Mouse (Mus musculus) limb, embryonic 14.5 days (tissue): ENCODE measurements at regions not wholly inside any gene's neighbourhood (a gene's known extent, or its start where the extent isn't known, plus 50 kb on each side); places are given as distances from the start of the nearest gene placed in this dataset.
A peak's percentile ranks its signal among the peaks of the same experiment; 100 is the strongest.

Source experiments
- ATAC-seq: fragments of 200-750 bp; cut with Nextera tagmentation; 2 replicates; pipeline ENCODE4 v1.8.0; 2017; ENCODE audit warnings: low read depth, moderate number of reproducible peaks, moderate TSS enrichment; ENCODE audit not compliant: low FRiP score
- DNase-seq: peaks from one replicate; pipeline ENCODE4 v3.0.0-alpha.2; 2015; ENCODE audit warnings: low spot score
- H3K27ac ChIP-seq: fragments of 300-500 bp; sonication (generic); replicated peaks from 2 replicates; pipeline ENCODE4 v1.5.1; 2014; ENCODE audit warnings: low read depth, mild to moderate bottlenecking, low read length, moderate library complexity, mixed read lengths
- H3K27me3 ChIP-seq: fragments of 300-500 bp; sonication (generic); 2 replicates; pipeline ENCODE4 v1.6.1; 2014; ENCODE audit warnings: low read length, mixed read lengths; ENCODE audit not compliant: control insufficient read depth, insufficient read depth
- H3K36me3 ChIP-seq: fragments of 300-500 bp; sonication (generic); 2 replicates; pipeline ENCODE4 v1.6.1; 2014; ENCODE audit warnings: mild to moderate bottlenecking, low read length, moderate library complexity, mixed read lengths; ENCODE audit not compliant: control insufficient read depth, insufficient read depth
- H3K4me1 ChIP-seq: fragments of 300-500 bp; sonication (generic); 2 replicates; pipeline ENCODE4 v1.6.1; 2014; ENCODE audit warnings: antibody characterized with exemption, low read length, mixed read lengths; ENCODE audit not compliant: control insufficient read depth, insufficient read depth
- H3K4me2 ChIP-seq: fragments of 300-500 bp; sonication (generic); replicated peaks from 2 replicates; pipeline ENCODE4 v1.6.1; 2014; ENCODE audit warnings: low read depth, mild to moderate bottlenecking, low read length, moderate library complexity; ENCODE audit not compliant: severe bottlenecking
- H3K4me3 ChIP-seq: fragments of 300-500 bp; sonication (generic); replicated peaks from 2 replicates; pipeline ENCODE4 v1.5.1; 2014; ENCODE audit warnings: low read length
- H3K9ac ChIP-seq: fragments of 300-500 bp; sonication (generic); 2 replicates; pipeline ENCODE4 v1.6.1; 2014; ENCODE audit warnings: mild to moderate bottlenecking, low read depth, low read length, moderate library complexity; ENCODE audit not compliant: severe bottlenecking
- H3K9me3 ChIP-seq: fragments of 300-500 bp; sonication (generic); 2 replicates; pipeline ENCODE4 v1.6.1; 2016; ENCODE audit warnings: low read length; ENCODE audit not compliant: control insufficient read depth
- POLR2A ChIP-seq: fragments of 200-500 bp; IDR thresholded peaks from 2 replicates; pipeline ENCODE4 v1.8.0; 2012; ENCODE audit warnings: inconsistent platforms, mild to moderate bottlenecking, moderate library complexity, borderline replicate concordance; ENCODE audit not compliant: insufficient read depth, insufficient read length; ENCODE audit errors: extremely low read depth
- WGBS: fragments of 180-500 bp; shearing (Covaris S2); extraction: QIAGEN DNeasy Blood & Tissue Kit; methylation state at CpG from one replicate; pipeline ENCODE4 v1.1.7; 2014; 5-methylcytosine and 5-hydroxymethylcytosine counted together

GRCm38 (mm10) chr13:35380224-35381009 is 279.2 kb upstream of the Cdyl start:
- no peak overlapping the region for H3K9ac ChIP-seq
- ATAC-seq (no peak), DNase-seq (no peak)
- no peak for TF ChIP-seq POLR2A
- peaks cover 4% of the 10 kb centered on the region; the same call in 1 of the 2 replicates for H3K4me1 ChIP-seq
- no peak overlapping the region for H3K4me2 ChIP-seq
- H3K9me3 ChIP-seq = no peaks in the 10 kb centered on the region
- H3K36me3 ChIP-seq = no peaks in the 10 kb centered on the region
- H3K4me3 ChIP-seq = no peak overlapping the region
- no peaks in the 10 kb centered on the region for H3K27me3 ChIP-seq
- no peak overlapping the region for H3K27ac ChIP-seq
- WGBS = 42% methylated on average over 3 of the region's 3 CpGs

GRCm38 (mm10) chr13:35381641-35382040 is 278.0 kb upstream of the Cdyl start:
- TF ChIP-seq POLR2A = no peak
- DNase-seq (no peak), ATAC-seq (no peak)
- 86% methylated on average over 2 of the region's 2 CpGs for WGBS
- no peaks in the 10 kb centered on the region for H3K27me3 ChIP-seq
- H3K9ac ChIP-seq = no peak overlapping the region
- peaks cover 4% of the 10 kb centered on the region; the same call in 1 of the 2 replicates for H3K4me1 ChIP-seq
- H3K9me3 ChIP-seq = no peaks in the 10 kb centered on the region
- no peaks in the 10 kb centered on the region for H3K36me3 ChIP-seq
- H3K27ac ChIP-seq = no peak overlapping the region
- no peak overlapping the region for H3K4me2 ChIP-seq
- H3K4me3 ChIP-seq = no peak overlapping the region

DNA sequence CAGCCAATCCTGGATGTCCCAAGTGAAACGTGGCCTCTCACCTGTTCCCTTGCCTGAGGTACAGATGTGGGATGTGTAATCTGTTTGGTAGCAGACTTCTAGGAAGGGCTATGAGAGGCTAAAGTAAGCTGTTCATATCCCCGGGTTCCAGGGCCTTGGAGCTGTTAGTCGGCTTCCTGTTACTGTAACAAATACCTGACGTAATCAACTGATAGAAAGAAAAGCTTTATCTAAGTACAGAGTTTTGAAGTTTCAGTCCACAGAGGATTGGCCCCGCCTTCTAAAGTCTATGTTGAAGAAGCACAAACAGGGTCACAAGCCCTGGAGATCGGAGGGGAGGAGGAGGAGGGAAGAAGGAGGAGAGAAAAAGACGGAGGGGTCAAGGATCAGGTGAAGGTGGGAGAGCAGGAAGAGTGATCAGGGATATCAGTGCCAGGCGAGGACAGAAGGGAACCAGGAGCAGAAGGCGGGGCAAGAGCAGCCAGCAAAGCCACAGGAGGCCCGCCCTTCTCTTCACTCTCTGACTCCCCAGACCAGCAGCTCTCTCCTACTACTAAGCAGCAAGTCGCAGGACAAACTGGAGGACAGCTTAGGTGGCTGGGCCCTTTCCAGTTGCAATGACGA is 276.5 kb upstream of the Cdyl start:
- Histone ChIP-seq H3K27ac (0 out of 2 replicates have a peak overlapping the region, but pooled peaks have one; percentile 26), H3K4me3 (no peak overlapping the region), H3K27me3 (no peaks in the 10 kb centered on the region), H3K9me3 (no peaks in the 10 kb centered on the region), H3K4me2 (peak overlapping the region; percentile 13; the same call in 1 of the 2 replicates), H3K9ac (no peak overlapping the region), H3K36me3 (no peaks in the 10 kb centered on the region), H3K4me1 (peaks cover 4% of the 10 kb centered on the region; the same call in 1 of the 2 replicates)
- 43% methylated on average over 12 of the region's 12 CpGs for WGBS
- TF ChIP-seq POLR2A = no peak
- DNase-seq = no peak
- no peak for ATAC-seq

DNA sequence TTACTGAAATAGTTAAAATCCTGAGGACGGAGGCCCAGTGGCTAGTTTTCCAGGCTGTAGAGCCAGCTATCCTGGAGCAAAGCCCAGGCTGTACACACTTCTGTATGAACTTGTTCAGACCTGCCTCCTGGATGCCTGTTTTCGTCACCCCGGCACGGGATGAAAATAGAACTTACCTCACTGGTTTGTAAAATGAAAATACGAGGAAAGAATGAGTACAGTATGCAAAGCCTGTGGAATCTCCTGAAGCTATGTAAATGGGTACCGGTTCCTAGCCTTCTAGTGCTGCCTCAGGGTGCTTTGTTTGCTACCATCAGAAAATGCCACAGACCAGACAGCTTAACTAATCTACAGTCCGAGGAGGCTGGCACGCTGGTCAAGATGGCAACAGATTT is 276.0 kb upstream of the Cdyl start:
- Histone ChIP-seq H3K27me3 (no peaks in the 10 kb centered on the region), H3K36me3 (no peaks in the 10 kb centered on the region), H3K4me3 (no peak overlapping the region), H3K9ac (no peak overlapping the region), H3K27ac (peak overlapping the region; percentile 26; the same call in 1 of the 2 replicates), H3K9me3 (no peaks in the 10 kb centered on the region), H3K4me2 (peak overlapping the region; percentile 13; the same call in 1 of the 2 replicates), H3K4me1 (peaks cover 4% of the 10 kb centered on the region; the same call in 1 of the 2 replicates)
- DNase-seq (peak; percentile 61), ATAC-seq (peak; percentile 67)
- no peak for TF ChIP-seq POLR2A
- 39% methylated on average over 8 of the region's 8 CpGs for WGBS

- peaks cover 19% of the 10 kb centered on the region for H3K4me1 ChIP-seq
- no peak overlapping the region for H3K4me3 ChIP-seq
- no peak overlapping the region for H3K27ac ChIP-seq
- H3K9me3 ChIP-seq = no peaks in the 10 kb centered on the region
- no peaks in the 10 kb centered on the region for H3K36me3 ChIP-seq
- H3K4me2 ChIP-seq = no peak overlapping the region
- 66% methylated on average over 1 of the region's 1 CpGs for WGBS
- DNase-seq (no peak), ATAC-seq (no peak)
- no peak overlapping the region for H3K9ac ChIP-seq
- H3K27me3 ChIP-seq = no peaks in the 10 kb centered on the region
- no peak for TF ChIP-seq POLR2A
Measured at GRCm38 (mm10) chr13:35388380-35388779, 271.3 kb upstream of the Cdyl start.
